Mouse (Mus musculus) heart, embryonic 10.5 days (tissue): Measurements from ENCODE around the gene Gorasp2. TPM values are rescaled to one million over a fixed set of nuclear protein-coding genes. Genes with fewer than 3 reads are reported as not detected.

Experiments
- DNase-seq: peaks from one replicate; pipeline ENCODE4 v3.0.0-alpha.2; 2017; ENCODE audit warnings: low spot score
- H3K27ac ChIP-seq: fragments of 300-500 bp; sonication (generic); 2 replicates; pipeline ENCODE4 v1.5.1; 2016; ENCODE audit warnings: mild to moderate bottlenecking
- H3K27me3 ChIP-seq: fragments of 300-500 bp; sonication (generic); 2 replicates; pipeline ENCODE4 v1.6.1; 2016; ENCODE audit warnings: mild to moderate bottlenecking; ENCODE audit not compliant: poor library complexity, insufficient read depth, severe bottlenecking
- H3K36me3 ChIP-seq: fragments of 300-500 bp; sonication (generic); 2 replicates; pipeline ENCODE4 v1.6.1; 2016; ENCODE audit warnings: mild to moderate bottlenecking, moderate library complexity
- H3K4me1 ChIP-seq: fragments of 300-500 bp; sonication (generic); 2 replicates; pipeline ENCODE4 v1.6.1; 2016; ENCODE audit warnings: mild to moderate bottlenecking
- H3K4me3 ChIP-seq: fragments of 300-500 bp; sonication (generic); 2 replicates; pipeline ENCODE4 v1.5.1; 2016; ENCODE audit warnings: mild to moderate bottlenecking, moderate library complexity
- H3K9me3 ChIP-seq: fragments of 300-500 bp; sonication (generic); 2 replicates; pipeline ENCODE4 v1.6.1; 2016; ENCODE audit warnings: mild to moderate bottlenecking, moderate library complexity
- WGBS: fragments of 180-500 bp; shearing (Covaris S2); methylation state at CpG from one replicate; pipeline ENCODE4 v1.1.7; 2016; 5-methylcytosine and 5-hydroxymethylcytosine counted together
- polyA plus RNA-seq: library from polyadenylated mRNA; unstranded; fragments of >200 nt; fragmentation: Nextera tagmentation; extraction: Ambion mirVana; gene quantifications from 2 replicates; pipeline ENCODE4 v1.2.1, GENCODE M21; 2016

Gorasp2 gene
- polyA plus RNA-seq, 1 experiment from 2014 or later, result 205 TPM

GRCm38 (mm10) chr2:70669896-70670295, 8.5 kb downstream of the Gorasp2 start:
- no peaks in the 10 kb centered on the region for H3K9me3 ChIP-seq
- DNase-seq, result peak; percentile 48
- H3K36me3 ChIP-seq, result 0 out of 2 replicates have a peak, but pooled peaks cover 8% of the 10 kb centered on the region
- H3K4me3 ChIP-seq, result no peak overlapping the region
- WGBS, result 46% methylated on average over 2 of the region's 2 CpGs
- H3K4me1 ChIP-seq, result peaks cover 8% of the 10 kb centered on the region
- H3K27ac ChIP-seq, result no peak overlapping the region
- H3K27me3 ChIP-seq, result no peaks in the 10 kb centered on the region

GRCm38 (mm10) chr2:70672476-70672875, 11.1 kb downstream of the Gorasp2 start:
- Histone ChIP-seq H3K9me3 (no peaks in the 10 kb centered on the region), H3K27ac (no peak overlapping the region), H3K27me3 (no peaks in the 10 kb centered on the region), H3K4me1 (peaks cover 8% of the 10 kb centered on the region), H3K4me3 (no peak overlapping the region), H3K36me3 (0 out of 2 replicates have a peak, but pooled peaks cover 3% of the 10 kb centered on the region)
- no peak for DNase-seq
- 81% methylated on average over 2 of the region's 2 CpGs for WGBS

- WGBS, result 62% methylated on average over 7 of the region's 7 CpGs
- no peaks in the 10 kb centered on the region for H3K27me3 ChIP-seq
These were observed 12.2 kb downstream of the Gorasp2 start for GRCm38 (mm10) chr2:70673445-70674126.

GRCm38 (mm10) chr2:70682324-70682723, 20.9 kb downstream of the Gorasp2 start:
- H3K27me3 ChIP-seq, result no peaks in the 10 kb centered on the region
- H3K4me3 ChIP-seq, result no peak overlapping the region
- no peaks in the 10 kb centered on the region for H3K4me1 ChIP-seq
- 92% methylated on average over 2 of the region's 2 CpGs for WGBS
- no peak for DNase-seq
- H3K36me3 ChIP-seq, result peaks cover 96% of the 10 kb centered on the region
- H3K9me3 ChIP-seq, result no peaks in the 10 kb centered on the region
- H3K27ac ChIP-seq, result no peak overlapping the region

More at GRCm38 (mm10) chr2:70673445-70674126, 12.2 kb downstream of the Gorasp2 start:
- Histone ChIP-seq H3K9me3 (no peaks in the 10 kb centered on the region), H3K36me3 (peaks cover 13% of the 10 kb centered on the region), H3K27ac (no peak overlapping the region), H3K4me1 (peaks cover 8% of the 10 kb centered on the region), H3K4me3 (no peak overlapping the region)
- DNase-seq, result no peak

- DNase-seq, result no peak
- Histone ChIP-seq H3K27ac (no peak overlapping the region), H3K4me1 (no peaks in the 10 kb centered on the region), H3K9me3 (no peaks in the 10 kb centered on the region), H3K36me3 (peaks cover 98% of the 10 kb centered on the region), H3K27me3 (no peaks in the 10 kb centered on the region), H3K4me3 (no peak overlapping the region)
- 95% methylated on average over 21 of the region's 21 CpGs for WGBS
These were observed 27.2 kb downstream of the Gorasp2 start for GRCm38 (mm10) chr2:70688454-70689078.

GRCm38 (mm10) chr2:70690195-70690594, 28.8 kb downstream of the Gorasp2 start:
- H3K27ac ChIP-seq, result no peak overlapping the region
- no peaks in the 10 kb centered on the region; the same call in 1 of the 2 replicates for H3K4me1 ChIP-seq
- no peak for DNase-seq
- peaks cover 88% of the 10 kb centered on the region for H3K36me3 ChIP-seq
- H3K9me3 ChIP-seq, result no peaks in the 10 kb centered on the region
- no peak overlapping the region for H3K4me3 ChIP-seq
- 81% methylated on average over 11 of the region's 11 CpGs for WGBS
- H3K27me3 ChIP-seq, result no peaks in the 10 kb centered on the region

GRCm38 (mm10) chr2:70695712-70696111, 34.3 kb downstream of the Gorasp2 start:
- Histone ChIP-seq H3K4me1 (no peaks in the 10 kb centered on the region; the same call in 1 of the 2 replicates), H3K4me3 (no peak overlapping the region), H3K9me3 (no peaks in the 10 kb centered on the region), H3K36me3 (peaks cover 37% of the 10 kb centered on the region), H3K27ac (no peak overlapping the region), H3K27me3 (no peaks in the 10 kb centered on the region)
- DNase-seq, result no peak
- WGBS, result 90% methylated on average over 10 of the region's 10 CpGs

GRCm38 (mm10) chr2:70700851-70701250, 39.5 kb downstream of the Gorasp2 start:
- Histone ChIP-seq H3K9me3 (no peaks in the 10 kb centered on the region), H3K4me3 (no peak overlapping the region), H3K27ac (no peak overlapping the region), H3K4me1 (peaks cover 27% of the 10 kb centered on the region), H3K27me3 (no peaks in the 10 kb centered on the region), H3K36me3 (peaks cover 2% of the 10 kb centered on the region)
- DNase-seq, result no peak
- 91% methylated on average over 3 of the region's 3 CpGs for WGBS

- WGBS, result 49% methylated on average over 9 of the region's 9 CpGs
- DNase-seq, result no peak
- H3K36me3 ChIP-seq, result peaks cover under 1% of the 10 kb centered on the region; the same call in 1 of the 2 replicates
- no peaks in the 10 kb centered on the region for H3K27me3 ChIP-seq
- H3K9me3 ChIP-seq, result no peaks in the 10 kb centered on the region
- no peak overlapping the region for H3K27ac ChIP-seq
- H3K4me3 ChIP-seq, result no peak overlapping the region
- H3K4me1 ChIP-seq, result peaks cover 27% of the 10 kb centered on the region
These were observed 40.2 kb downstream of the Gorasp2 start for GRCm38 (mm10) chr2:70701571-70701970.

- WGBS, result 40% methylated on average over 5 of the region's 5 CpGs
- DNase-seq, result no peak
- no peaks in the 10 kb centered on the region; the same call in 1 of the 2 replicates for H3K36me3 ChIP-seq
These were observed 41.0 kb downstream of the Gorasp2 start for GRCm38 (mm10) chr2:70702403-70702802.

GRCm38 (mm10) chr2:70708986-70709730, 47.8 kb downstream of the Gorasp2 start:
- Histone ChIP-seq H3K27me3 (no peaks in the 10 kb centered on the region), H3K36me3 (peaks cover 47% of the 10 kb centered on the region), H3K4me3 (no peak overlapping the region), H3K9me3 (no peaks in the 10 kb centered on the region), H3K4me1 (peaks cover 14% of the 10 kb centered on the region), H3K27ac (no peak overlapping the region)
- no peak for DNase-seq
- 73% methylated on average over 13 of the region's 13 CpGs for WGBS

More at GRCm38 (mm10) chr2:70702403-70702802, 41.0 kb downstream of the Gorasp2 start:
- Histone ChIP-seq H3K27me3 (no peaks in the 10 kb centered on the region), H3K4me3 (no peak overlapping the region), H3K4me1 (peaks cover 27% of the 10 kb centered on the region), H3K27ac (no peak overlapping the region), H3K9me3 (no peaks in the 10 kb centered on the region)

- Histone ChIP-seq H3K4me1 (peaks cover 5% of the 10 kb centered on the region), H3K27me3 (no peaks in the 10 kb centered on the region), H3K36me3 (peaks cover 57% of the 10 kb centered on the region), H3K27ac (no peak overlapping the region), H3K4me3 (no peak overlapping the region), H3K9me3 (no peaks in the 10 kb centered on the region)
- DNase-seq, result peak; percentile 58
- 91% methylated on average over 7 of the region's 7 CpGs for WGBS
These were observed 48.9 kb downstream of the Gorasp2 start for GRCm38 (mm10) chr2:70710236-70710635.

- H3K27ac ChIP-seq, result no peak overlapping the region
- H3K27me3 ChIP-seq, result no peaks in the 10 kb centered on the region
- DNase-seq, result peak; percentile 27
- WGBS, result 91% methylated on average over 4 of the region's 4 CpGs
- peaks cover 64% of the 10 kb centered on the region for H3K36me3 ChIP-seq
- no peak overlapping the region for H3K4me3 ChIP-seq
- no peaks in the 10 kb centered on the region for H3K9me3 ChIP-seq
- peaks cover 3% of the 10 kb centered on the region for H3K4me1 ChIP-seq
These were observed 49.5 kb downstream of the Gorasp2 start for GRCm38 (mm10) chr2:70710878-70711277.
